Mouse (Mus musculus): Measurements from ENCODE around the gene Tmem17.

Gene Tmem17

GRCm38 (mm10) chr11:22540600-22540999 lies 28.7 kb downstream of the Tmem17 start:
- TF ChIP-seq GATA4 (IDR thresholded peaks at IDR 0.05; ENCODE audit: insufficient replicate concordance, low read length): no peak

GRCm38 (mm10) chr11:22560061-22560460 lies 48.2 kb downstream of the Tmem17 start:
- TF ChIP-seq GATA4 (IDR thresholded peaks at IDR 0.05; ENCODE audit: insufficient replicate concordance, low read length): no peak

GRCm38 (mm10) chr11:22560503-22561328 lies 48.8 kb downstream of the Tmem17 start:
- no peak for TF ChIP-seq GATA4 (IDR thresholded peaks at IDR 0.05; ENCODE audit: insufficient replicate concordance, low read length)

- TF ChIP-seq GATA4 (IDR thresholded peaks at IDR 0.05; ENCODE audit: insufficient replicate concordance, low read length): no peak
Measured at GRCm38 (mm10) chr11:22561329-22561592, 49.4 kb downstream of the Tmem17 start.

GRCm38 (mm10) chr11:22563706-22564105 lies 51.8 kb downstream of the Tmem17 start:
- TF ChIP-seq GATA4 (IDR thresholded peaks at IDR 0.05; ENCODE audit: insufficient replicate concordance, low read length): no peak

GRCm38 (mm10) chr11:22564676-22565075 lies 52.8 kb downstream of the Tmem17 start:
- TF ChIP-seq GATA4 (IDR thresholded peaks at IDR 0.05; ENCODE audit: insufficient replicate concordance, low read length): no peak

Data from liver, adult (tissue).